Mouse (Mus musculus) erythroblast, embryonic 14.5 days (primary cell): ENCODE measurements around the gene Cdkal1.

ENCODE experiments used
- GATA1 ChIP-seq: IDR thresholded peaks from 2 replicates; pipeline ENCODE4 v1.6.1; 2012; ENCODE audit warnings: low read length, inconsistent platforms, mixed read lengths
- TAL1 ChIP-seq: IDR thresholded peaks from 3 replicates; pipeline ENCODE4 v1.6.1; 2012; ENCODE audit warnings: low read length, inconsistent platforms, mixed read lengths

DNA sequence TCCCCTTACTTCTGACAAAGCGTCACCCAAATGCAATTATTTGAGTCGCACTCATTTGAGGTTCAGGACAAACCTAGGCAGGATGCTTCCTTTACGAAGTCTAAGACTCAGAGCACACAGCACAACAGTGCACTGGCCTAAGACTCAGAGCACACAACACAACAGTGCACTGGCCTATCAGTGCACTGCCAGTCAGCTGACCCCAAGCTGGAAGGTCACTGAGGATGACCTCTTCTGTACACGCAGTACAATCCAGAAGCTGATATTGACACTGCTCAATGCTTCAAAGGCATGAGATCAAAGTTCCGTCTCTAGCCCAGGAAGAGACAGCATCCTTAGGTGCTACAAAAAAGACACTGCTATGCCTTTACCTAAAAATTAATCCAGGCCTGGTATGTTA lies 327.1 kb downstream of the Cdkal1 start:
- TF ChIP-seq GATA1 (no peak), TAL1 (no peak)
